Mouse (Mus musculus) olfactory bulb, adult 2 months (tissue): ENCODE measurements at regions not wholly inside any gene's neighbourhood (a gene's known extent, or its start where the extent isn't known, plus 50 kb on each side); places are given as distances from the start of the nearest gene placed in this dataset.

Source experiments
- CTCF ChIP-seq: fragments of 200-500 bp; IDR thresholded peaks from 2 replicates; pipeline ENCODE4 v1.5.1; 2012; ENCODE audit warnings: low read depth, mild to moderate bottlenecking, low read length, moderate library complexity; ENCODE audit not compliant: insufficient read depth
- POLR2A ChIP-seq: fragments of 200-500 bp; IDR thresholded peaks from 2 replicates; pipeline ENCODE4 v1.6.1; 2012; ENCODE audit warnings: mild to moderate bottlenecking, low read depth, low read length, moderate library complexity; ENCODE audit not compliant: insufficient read depth

DNA sequence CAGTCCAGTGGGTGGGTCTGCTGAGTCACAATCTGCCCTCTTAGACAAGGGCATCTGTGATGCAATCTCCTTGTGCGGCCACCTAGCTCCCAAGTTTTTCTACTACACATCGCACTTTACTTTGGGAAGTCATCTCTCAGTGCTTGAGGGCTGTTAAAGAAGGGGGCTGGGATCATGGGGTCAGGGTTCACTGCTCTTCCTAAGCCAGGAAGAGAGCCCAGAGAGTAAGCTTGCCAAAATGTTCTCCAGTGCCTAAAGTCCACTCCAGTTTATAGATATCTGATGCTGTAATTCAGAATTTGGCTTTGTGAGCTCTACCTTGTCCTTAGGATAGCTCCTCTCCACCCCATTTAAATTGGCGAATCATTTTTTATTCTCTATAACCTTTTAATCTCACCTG, 347.2 kb downstream of the Zfp619 start:
- no peak for TF ChIP-seq POLR2A
- TF ChIP-seq CTCF, result no peak
